Mouse (Mus musculus): ENCODE results near the gene Crot. TPM values are rescaled to one million over a fixed set of nuclear protein-coding genes. Genes with fewer than 3 reads are reported as not detected.
A peak's percentile ranks its signal among the peaks of the same experiment; 100 is the strongest.

The Crot gene
- polyA plus RNA-seq, 1 experiment from 2014 or later: 33.9 TPM

GRCm38 (mm10) chr5:8985470-8985869 lies 11.7 kb downstream of the Crot start:
- peaks cover 2% of the 10 kb centered on the region; the same call in 1 of the 2 replicates for H3K36me3 ChIP-seq (ENCODE audit: control insufficient read depth, insufficient read depth, low read length)
- WGBS: 92% methylated on average over 3 of the region's 3 CpGs
- no peak overlapping the region for H3K4me3 ChIP-seq (ENCODE audit: low read depth, low read length)
- ATAC-seq (replicated peaks; ENCODE audit: low FRiP score) (no peak), DNase-seq (ENCODE audit: low spot score) (no peak)
- H3K27ac ChIP-seq (ENCODE audit: low read depth, low read length): no peak overlapping the region
- no peaks in the 10 kb centered on the region for H3K27me3 ChIP-seq (ENCODE audit: control insufficient read depth, insufficient read depth, low read length)
- no peaks in the 10 kb centered on the region for H3K4me1 ChIP-seq (replicated peaks; ENCODE audit: control insufficient read depth, insufficient read depth, low read length)
- no peaks in the 10 kb centered on the region for H3K9me3 ChIP-seq (ENCODE audit: control insufficient read depth, low read length)
- H3K4me2 ChIP-seq (ENCODE audit: low read depth, low read length, severe bottlenecking): no peak overlapping the region
- no peak overlapping the region for H3K9ac ChIP-seq (ENCODE audit: low read length)

DNA sequence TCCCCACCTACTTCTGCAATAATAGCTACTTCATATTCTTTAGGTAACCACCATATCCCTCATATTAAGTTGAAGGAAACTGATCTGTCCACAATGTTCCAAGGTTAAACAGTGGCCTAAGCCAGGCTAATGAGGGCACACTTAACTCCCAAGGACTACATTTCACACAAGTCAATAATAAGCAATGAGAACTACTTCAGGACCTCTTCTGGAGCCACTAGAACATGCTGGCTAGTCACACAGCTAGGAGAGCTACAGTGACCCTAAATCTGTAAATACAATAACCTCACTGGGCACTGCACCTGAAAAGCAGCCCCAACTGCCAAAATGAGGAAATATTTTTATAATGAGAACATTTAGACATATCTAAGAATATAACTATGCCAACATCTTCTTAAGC lies 22.4 kb downstream of the Crot start:
- H3K4me1 ChIP-seq (replicated peaks; ENCODE audit: control insufficient read depth, insufficient read depth, low read length): no peaks in the 10 kb centered on the region
- no peak overlapping the region for H3K27ac ChIP-seq (ENCODE audit: low read depth, low read length)
- no peaks in the 10 kb centered on the region for H3K9me3 ChIP-seq (ENCODE audit: control insufficient read depth, low read length)
- no peak overlapping the region for H3K9ac ChIP-seq (ENCODE audit: low read length)
- no peak for ATAC-seq (replicated peaks; ENCODE audit: low FRiP score)
- no peak overlapping the region for H3K4me3 ChIP-seq (ENCODE audit: low read depth, low read length)
- no peak overlapping the region for H3K4me2 ChIP-seq (ENCODE audit: low read depth, low read length, severe bottlenecking)
- peaks cover 3% of the 10 kb centered on the region; the same call in 1 of the 2 replicates for H3K36me3 ChIP-seq (ENCODE audit: control insufficient read depth, insufficient read depth, low read length)
- DNase-seq (ENCODE audit: low spot score): no peak
- H3K27me3 ChIP-seq (ENCODE audit: control insufficient read depth, insufficient read depth, low read length): no peaks in the 10 kb centered on the region

GRCm38 (mm10) chr5:8972355-8972754 lies 24.8 kb downstream of the Crot start:
- Histone ChIP-seq H3K27me3 (ENCODE audit: control insufficient read depth, insufficient read depth, low read length) (no peaks in the 10 kb centered on the region), H3K4me2 (ENCODE audit: low read depth, low read length, severe bottlenecking) (no peak overlapping the region), H3K9ac (ENCODE audit: low read length) (no peak overlapping the region), H3K36me3 (ENCODE audit: control insufficient read depth, insufficient read depth, low read length) (peaks cover 3% of the 10 kb centered on the region; the same call in 1 of the 2 replicates), H3K9me3 (ENCODE audit: control insufficient read depth, low read length) (no peaks in the 10 kb centered on the region), H3K4me1 (replicated peaks; ENCODE audit: control insufficient read depth, insufficient read depth, low read length) (no peaks in the 10 kb centered on the region), H3K27ac (ENCODE audit: low read depth, low read length) (no peak overlapping the region), H3K4me3 (ENCODE audit: low read depth, low read length) (no peak overlapping the region)
- 50% methylated on average over 7 of the region's 7 CpGs for WGBS
- ATAC-seq (replicated peaks; ENCODE audit: low FRiP score) (no peak), DNase-seq (ENCODE audit: low spot score) (no peak)

DNA sequence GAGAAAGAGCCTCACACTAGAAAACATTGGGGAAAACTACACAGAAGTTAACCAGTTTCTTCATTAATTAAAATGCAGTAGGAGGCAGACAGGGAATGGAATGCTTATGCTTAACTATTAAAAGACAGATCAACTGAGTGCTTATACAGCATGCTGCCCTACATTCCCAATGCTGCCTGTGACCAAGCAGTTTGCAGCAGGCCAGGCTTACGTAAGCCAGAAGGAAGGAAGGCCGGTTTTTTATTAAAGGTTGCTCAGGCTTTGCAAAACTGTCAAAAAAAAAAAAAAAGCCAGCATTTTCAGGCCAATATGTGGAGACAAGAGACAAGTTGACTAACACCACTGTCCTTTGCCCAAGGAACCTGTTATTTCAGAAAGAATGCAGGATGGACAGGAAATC lies 26.4 kb downstream of the Crot start:
- no peak for ATAC-seq (replicated peaks; ENCODE audit: low FRiP score)
- DNase-seq (ENCODE audit: low spot score): no peak
- no peak overlapping the region for H3K27ac ChIP-seq (ENCODE audit: low read depth, low read length)
- H3K27me3 ChIP-seq (ENCODE audit: control insufficient read depth, insufficient read depth, low read length): no peaks in the 10 kb centered on the region
- H3K4me1 ChIP-seq (replicated peaks; ENCODE audit: control insufficient read depth, insufficient read depth, low read length): no peaks in the 10 kb centered on the region
- no peak overlapping the region for H3K9ac ChIP-seq (ENCODE audit: low read length)
- no peak overlapping the region for H3K4me2 ChIP-seq (ENCODE audit: low read depth, low read length, severe bottlenecking)
- peaks cover 3% of the 10 kb centered on the region; the same call in 1 of the 2 replicates for H3K36me3 ChIP-seq (ENCODE audit: control insufficient read depth, insufficient read depth, low read length)
- 97% methylated on average over 2 of the region's 2 CpGs for WGBS
- no peak overlapping the region for H3K4me3 ChIP-seq (ENCODE audit: low read depth, low read length)
- no peaks in the 10 kb centered on the region for H3K9me3 ChIP-seq (ENCODE audit: control insufficient read depth, low read length)

DNA sequence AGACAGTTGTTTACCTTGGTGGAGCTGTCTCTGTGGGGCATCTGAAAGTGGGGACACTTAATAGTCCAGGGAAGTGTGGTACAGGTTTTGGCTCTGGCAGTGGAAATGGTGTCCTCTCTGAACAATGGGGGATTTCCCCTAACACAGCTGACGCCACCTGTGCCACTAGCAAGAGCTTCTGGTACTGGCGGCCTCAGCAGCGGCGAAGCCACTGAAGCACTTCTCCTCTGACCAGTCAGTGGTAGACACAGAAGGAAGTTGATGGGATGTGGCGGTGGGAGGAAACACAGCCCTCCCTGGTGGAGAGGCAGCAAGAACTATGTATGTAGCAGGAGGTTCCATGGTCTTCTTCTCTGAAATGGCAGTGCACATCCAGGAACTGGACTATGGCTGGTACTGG lies 32.6 kb downstream of the Crot start:
- no peaks in the 10 kb centered on the region for H3K9me3 ChIP-seq (ENCODE audit: control insufficient read depth, low read length)
- no peak overlapping the region for H3K4me2 ChIP-seq (ENCODE audit: low read depth, low read length, severe bottlenecking)
- H3K9ac ChIP-seq (ENCODE audit: low read length): no peak overlapping the region
- no peaks in the 10 kb centered on the region for H3K27me3 ChIP-seq (ENCODE audit: control insufficient read depth, insufficient read depth, low read length)
- DNase-seq (ENCODE audit: low spot score) (no peak), ATAC-seq (replicated peaks; ENCODE audit: low FRiP score) (no peak)
- no peaks in the 10 kb centered on the region for H3K4me1 ChIP-seq (replicated peaks; ENCODE audit: control insufficient read depth, insufficient read depth, low read length)
- 91% methylated on average over 5 of the region's 5 CpGs for WGBS
- H3K36me3 ChIP-seq (ENCODE audit: control insufficient read depth, insufficient read depth, low read length): no peaks in the 10 kb centered on the region; the same call in 1 of the 2 replicates
- H3K27ac ChIP-seq (ENCODE audit: low read depth, low read length): no peak overlapping the region
- no peak overlapping the region for H3K4me3 ChIP-seq (ENCODE audit: low read depth, low read length)

DNA sequence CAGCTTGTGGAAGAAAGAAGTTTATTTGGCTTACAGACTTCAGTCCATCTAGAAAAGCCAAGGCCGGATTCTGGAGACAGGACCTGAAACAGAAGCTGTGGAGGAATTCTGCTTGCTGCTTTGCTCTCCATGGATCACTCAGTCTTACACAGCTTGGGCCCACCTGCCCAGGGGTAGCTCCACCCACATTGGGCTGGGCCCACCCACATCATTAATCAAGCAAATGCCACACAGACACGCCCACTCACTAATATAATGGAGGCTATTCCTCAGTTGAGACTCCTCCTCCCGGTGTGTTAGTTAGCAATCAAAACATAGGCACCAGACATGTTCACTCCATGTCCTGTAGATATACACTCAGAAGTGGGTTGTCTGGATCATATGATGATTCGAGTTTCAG lies 36.6 kb downstream of the Crot start:
- no peaks in the 10 kb centered on the region for H3K4me1 ChIP-seq (replicated peaks; ENCODE audit: control insufficient read depth, insufficient read depth, low read length)
- no peak overlapping the region for H3K9ac ChIP-seq (ENCODE audit: low read length)
- no peaks in the 10 kb centered on the region for H3K27me3 ChIP-seq (ENCODE audit: control insufficient read depth, insufficient read depth, low read length)
- no peaks in the 10 kb centered on the region; the same call in 1 of the 2 replicates for H3K36me3 ChIP-seq (ENCODE audit: control insufficient read depth, insufficient read depth, low read length)
- no peak overlapping the region for H3K4me3 ChIP-seq (ENCODE audit: low read depth, low read length)
- peak; percentile 56; the same call in 1 of the 2 replicates for ATAC-seq (replicated peaks; ENCODE audit: low FRiP score)
- 92% methylated on average over 4 of the region's 4 CpGs for WGBS
- no peak overlapping the region for H3K4me2 ChIP-seq (ENCODE audit: low read depth, low read length, severe bottlenecking)
- no peak for DNase-seq (ENCODE audit: low spot score)
- H3K9me3 ChIP-seq (ENCODE audit: control insufficient read depth, low read length): no peaks in the 10 kb centered on the region
- no peak overlapping the region for H3K27ac ChIP-seq (ENCODE audit: low read depth, low read length)

- H3K4me3 ChIP-seq (ENCODE audit: low read depth, low read length): no peak overlapping the region
- 95% methylated on average over 3 of the region's 3 CpGs for WGBS
- no peak for DNase-seq (ENCODE audit: low spot score)
- no peak overlapping the region for H3K9ac ChIP-seq (ENCODE audit: low read length)
- H3K36me3 ChIP-seq (ENCODE audit: control insufficient read depth, insufficient read depth, low read length): no peaks in the 10 kb centered on the region
- H3K27me3 ChIP-seq (ENCODE audit: control insufficient read depth, insufficient read depth, low read length): no peaks in the 10 kb centered on the region
- H3K27ac ChIP-seq (ENCODE audit: low read depth, low read length): no peak overlapping the region
- no peaks in the 10 kb centered on the region for H3K9me3 ChIP-seq (ENCODE audit: control insufficient read depth, low read length)
- no peak overlapping the region for H3K4me2 ChIP-seq (ENCODE audit: low read depth, low read length, severe bottlenecking)
- ATAC-seq (replicated peaks; ENCODE audit: low FRiP score): no peak
- H3K4me1 ChIP-seq (replicated peaks; ENCODE audit: control insufficient read depth, insufficient read depth, low read length): no peaks in the 10 kb centered on the region
Measured at GRCm38 (mm10) chr5:8955544-8955943, 41.6 kb downstream of the Crot start.

GRCm38 (mm10) chr5:8953660-8954059 lies 43.5 kb downstream of the Crot start:
- Histone ChIP-seq H3K9me3 (ENCODE audit: control insufficient read depth, low read length) (no peaks in the 10 kb centered on the region), H3K36me3 (ENCODE audit: control insufficient read depth, insufficient read depth, low read length) (no peaks in the 10 kb centered on the region), H3K27ac (ENCODE audit: low read depth, low read length) (no peak overlapping the region), H3K4me1 (replicated peaks; ENCODE audit: control insufficient read depth, insufficient read depth, low read length) (no peaks in the 10 kb centered on the region), H3K9ac (ENCODE audit: low read length) (no peak overlapping the region), H3K4me3 (ENCODE audit: low read depth, low read length) (no peak overlapping the region), H3K4me2 (ENCODE audit: low read depth, low read length, severe bottlenecking) (no peak overlapping the region), H3K27me3 (ENCODE audit: control insufficient read depth, insufficient read depth, low read length) (no peaks in the 10 kb centered on the region)
- WGBS: 84% methylated on average over 2 of the region's 2 CpGs
- ATAC-seq (replicated peaks; ENCODE audit: low FRiP score) (no peak), DNase-seq (ENCODE audit: low spot score) (no peak)

DNA sequence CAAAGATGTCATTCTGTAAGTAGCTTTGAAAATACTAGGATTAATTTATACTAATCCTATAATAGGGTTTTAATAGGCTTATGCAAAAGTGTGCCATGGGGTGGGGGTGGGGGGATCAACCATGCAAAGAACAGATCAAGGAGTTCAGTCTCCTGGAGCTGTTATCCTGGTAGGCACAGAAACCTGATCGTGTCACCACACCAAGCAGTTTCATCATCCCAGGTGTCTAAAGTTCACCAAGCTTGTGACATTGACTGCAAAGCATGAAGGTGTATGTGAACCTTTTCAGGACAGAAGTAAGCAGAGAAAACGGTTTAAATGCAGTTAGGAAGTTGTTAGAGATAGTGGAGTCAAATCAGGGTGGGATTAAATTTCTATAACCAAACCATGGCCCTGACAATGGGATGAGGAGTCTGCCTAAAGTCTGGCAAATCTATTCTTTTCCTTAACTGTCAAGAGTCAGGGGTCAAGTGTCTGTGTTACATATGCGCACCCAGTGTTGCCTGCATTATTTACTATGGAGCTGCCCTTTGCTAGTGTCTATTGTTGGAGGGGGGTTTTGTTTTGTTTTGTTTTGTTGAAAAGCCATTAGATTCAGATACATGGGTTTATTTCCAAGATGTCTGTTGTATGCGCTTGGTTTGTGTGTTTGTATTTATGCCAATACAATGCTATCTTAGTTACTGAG lies 49.6 kb downstream of the Crot start:
- no peak overlapping the region for H3K4me3 ChIP-seq (ENCODE audit: low read depth, low read length)
- 69% methylated on average over 4 of the region's 4 CpGs for WGBS
- H3K27me3 ChIP-seq (ENCODE audit: control insufficient read depth, insufficient read depth, low read length): no peaks in the 10 kb centered on the region
- no peaks in the 10 kb centered on the region for H3K4me1 ChIP-seq (replicated peaks; ENCODE audit: control insufficient read depth, insufficient read depth, low read length)
- no peak for ATAC-seq (replicated peaks; ENCODE audit: low FRiP score)
- no peaks in the 10 kb centered on the region for H3K36me3 ChIP-seq (ENCODE audit: control insufficient read depth, insufficient read depth, low read length)
- H3K27ac ChIP-seq (ENCODE audit: low read depth, low read length): no peak overlapping the region
- no peak for DNase-seq (ENCODE audit: low spot score)
- H3K9me3 ChIP-seq (ENCODE audit: control insufficient read depth, low read length): no peaks in the 10 kb centered on the region
- H3K4me2 ChIP-seq (ENCODE audit: low read depth, low read length, severe bottlenecking): no peak overlapping the region
- no peak overlapping the region for H3K9ac ChIP-seq (ENCODE audit: low read length)
